Mouse (Mus musculus) small intestine, adult 2 months (tissue): ENCODE results near the gene Gm17482.

Source experiments
- CTCF ChIP-seq: fragments of 200-500 bp; IDR thresholded peaks from 2 replicates; pipeline ENCODE4 v1.5.1; 2012; ENCODE audit warnings: low read depth, mild to moderate bottlenecking, control low read depth, inconsistent platforms, low read length, moderate library complexity, mixed read lengths; ENCODE audit not compliant: insufficient replicate concordance, insufficient read length; ENCODE audit errors: extremely low read depth
- POLR2A ChIP-seq: fragments of 200-500 bp; IDR thresholded peaks from 2 replicates; pipeline ENCODE4 v1.6.1; 2012; ENCODE audit warnings: low read depth, mild to moderate bottlenecking, control low read depth, inconsistent platforms, low read length, moderate library complexity

DNA sequence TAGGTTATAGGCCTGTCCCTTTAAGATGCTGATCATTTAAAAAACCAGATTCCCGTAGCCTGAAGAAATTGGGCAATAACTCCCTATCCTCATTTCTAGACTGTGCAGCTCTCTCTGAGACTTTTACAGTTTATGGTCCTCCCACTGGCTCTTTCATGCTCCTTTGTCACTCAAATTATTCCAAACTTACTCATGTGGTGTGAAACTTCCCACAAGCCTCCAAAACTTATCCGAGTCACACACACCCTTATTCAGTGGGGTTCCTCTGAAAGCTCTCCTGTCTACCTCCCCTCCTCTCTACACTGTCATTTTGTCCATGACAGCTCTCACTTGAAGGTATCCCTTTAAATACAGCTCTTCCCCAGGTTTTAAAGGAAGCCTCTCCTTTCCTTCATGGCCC is 46.0 kb upstream of the Gm17482 start:
- TF ChIP-seq CTCF, result no peak
- no peak for TF ChIP-seq POLR2A
